Mouse (Mus musculus) heart, embryonic 10.5 days (tissue): ENCODE results near the gene Bmpr1b. TPM values are rescaled to one million over a fixed set of nuclear protein-coding genes. Genes with fewer than 3 reads are reported as not detected.
A peak's percentile ranks its signal among the peaks of the same experiment; 100 is the strongest.
"Not testable (repeated sequence)": the region's sequence is repeated elsewhere in the genome, so short reads cannot be mapped to it uniquely, and the experiment has no call there.

ENCODE experiments used
- DNase-seq: peaks from one replicate; pipeline ENCODE4 v3.0.0-alpha.2; 2017; ENCODE audit warnings: low spot score
- H3K27ac ChIP-seq: fragments of 300-500 bp; sonication (generic); 2 replicates; pipeline ENCODE4 v1.5.1; 2016; ENCODE audit warnings: mild to moderate bottlenecking
- H3K27me3 ChIP-seq: fragments of 300-500 bp; sonication (generic); 2 replicates; pipeline ENCODE4 v1.6.1; 2016; ENCODE audit warnings: mild to moderate bottlenecking; ENCODE audit not compliant: poor library complexity, insufficient read depth, severe bottlenecking
- H3K36me3 ChIP-seq: fragments of 300-500 bp; sonication (generic); 2 replicates; pipeline ENCODE4 v1.6.1; 2016; ENCODE audit warnings: mild to moderate bottlenecking, moderate library complexity
- H3K4me1 ChIP-seq: fragments of 300-500 bp; sonication (generic); 2 replicates; pipeline ENCODE4 v1.6.1; 2016; ENCODE audit warnings: mild to moderate bottlenecking
- H3K4me3 ChIP-seq: fragments of 300-500 bp; sonication (generic); 2 replicates; pipeline ENCODE4 v1.5.1; 2016; ENCODE audit warnings: mild to moderate bottlenecking, moderate library complexity
- H3K9me3 ChIP-seq: fragments of 300-500 bp; sonication (generic); 2 replicates; pipeline ENCODE4 v1.6.1; 2016; ENCODE audit warnings: mild to moderate bottlenecking, moderate library complexity
- WGBS: fragments of 180-500 bp; shearing (Covaris S2); methylation state at CpG from one replicate; pipeline ENCODE4 v1.1.7; 2016; 5-methylcytosine and 5-hydroxymethylcytosine counted together
- polyA plus RNA-seq: library from polyadenylated mRNA; unstranded; fragments of >200 nt; fragmentation: Nextera tagmentation; extraction: Ambion mirVana; gene quantifications from 2 replicates; pipeline ENCODE4 v1.2.1, GENCODE M21; 2016

The Bmpr1b gene
- 3.8 and 3.9 TPM in 2 replicates for polyA plus RNA-seq

GRCm38 (mm10) chr3:142168863-142169521, at the start of gene Bmpr1b:
Gene Bmpr1b, minus strand, starts transcription at chr3:142169425.
- H3K9me3 ChIP-seq, result no peaks in the 10 kb centered on the region
- H3K27me3 ChIP-seq, result peaks cover 55% of the 10 kb centered on the region
- H3K27ac ChIP-seq, result peak within 1 kb of the TSS; percentile 89
- H3K4me3 ChIP-seq, result peak within 1 kb of the TSS; percentile 76
- DNase-seq, result peak; percentile 81
- WGBS, result under 1% methylated on average over 59 of the region's 65 CpGs
- H3K36me3 ChIP-seq, result no peaks in the 10 kb centered on the region
- 0 out of 2 replicates have a peak, but pooled peaks cover 12% of the 10 kb centered on the region for H3K4me1 ChIP-seq

DNA sequence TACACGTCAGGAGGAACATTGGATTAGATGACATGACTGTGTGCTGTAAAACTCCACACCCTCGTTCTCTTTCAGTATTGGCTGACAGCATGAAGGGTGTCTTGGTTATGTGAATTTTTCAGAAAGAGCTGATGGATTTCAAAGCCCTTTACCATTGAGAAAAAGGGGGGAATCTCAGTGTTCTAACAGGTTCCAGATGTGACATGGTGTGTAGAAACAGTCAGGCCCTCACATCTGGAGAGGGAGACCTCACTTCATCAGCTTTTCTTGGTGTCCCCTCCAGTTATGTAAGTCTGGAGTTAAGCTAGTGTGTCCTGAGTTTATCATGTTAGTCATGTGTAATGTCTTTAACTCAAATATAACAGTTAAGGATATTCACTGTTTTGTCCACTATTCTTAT, 43.6 kb upstream of the Bmpr1b start:
- Histone ChIP-seq H3K9me3 (no peaks in the 10 kb centered on the region), H3K4me3 (no peak overlapping the region), H3K4me1 (peaks cover 5% of the 10 kb centered on the region; the same call in 1 of the 2 replicates), H3K27ac (no peak overlapping the region), H3K27me3 (no peaks in the 10 kb centered on the region), H3K36me3 (no peaks in the 10 kb centered on the region)
- WGBS, result 62% methylated on average over 2 of the region's 2 CpGs
- DNase-seq, result no peak

DNA sequence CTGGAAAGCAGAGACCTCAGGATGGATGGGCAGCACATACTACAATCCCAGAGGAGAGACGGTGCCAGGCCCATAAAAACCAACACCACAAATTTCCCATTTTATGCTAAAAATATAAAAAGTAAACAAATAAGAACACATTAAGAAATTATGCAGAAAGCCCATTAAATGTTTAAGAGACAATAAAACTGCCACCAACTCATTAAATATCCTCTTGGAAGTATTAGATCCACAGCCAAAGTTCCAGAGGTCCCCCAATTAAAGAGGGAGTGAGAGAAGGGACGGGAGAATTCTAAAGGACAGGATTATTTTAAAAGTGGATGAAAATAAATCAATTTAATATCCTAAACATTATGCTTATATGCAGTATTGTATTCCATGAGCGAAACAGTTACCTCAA, 43.0 kb upstream of the Bmpr1b start:
- H3K27ac ChIP-seq, result no peak overlapping the region

GRCm38 (mm10) chr3:142209981-142210380, 40.8 kb upstream of the Bmpr1b start:
- no peak overlapping the region for H3K4me3 ChIP-seq
- WGBS, result 63% methylated on average over 6 of the region's 6 CpGs
- no peak for DNase-seq
- no peaks in the 10 kb centered on the region for H3K36me3 ChIP-seq
- H3K9me3 ChIP-seq, result no peaks in the 10 kb centered on the region
- H3K27me3 ChIP-seq, result no peaks in the 10 kb centered on the region
- no peak overlapping the region for H3K27ac ChIP-seq
- peaks cover 5% of the 10 kb centered on the region; the same call in 1 of the 2 replicates for H3K4me1 ChIP-seq

More for the DNA sequence above, 43.0 kb upstream of the Bmpr1b start:
- Histone ChIP-seq H3K27me3 (no peaks in the 10 kb centered on the region), H3K36me3 (no peaks in the 10 kb centered on the region), H3K4me3 (no peak overlapping the region), H3K9me3 (no peaks in the 10 kb centered on the region), H3K4me1 (peaks cover 5% of the 10 kb centered on the region; the same call in 1 of the 2 replicates)
- DNase-seq, result no peak
- WGBS, result 74% methylated on average over 3 of the region's 3 CpGs

GRCm38 (mm10) chr3:142209057-142209456, 39.8 kb upstream of the Bmpr1b start:
- 88% methylated on average over 11 of the region's 11 CpGs for WGBS
- DNase-seq, result no peak
- Histone ChIP-seq H3K27me3 (no peaks in the 10 kb centered on the region), H3K36me3 (no peaks in the 10 kb centered on the region), H3K9me3 (no peaks in the 10 kb centered on the region), H3K4me1 (peaks cover 5% of the 10 kb centered on the region; the same call in 1 of the 2 replicates), H3K4me3 (no peak overlapping the region), H3K27ac (no peak overlapping the region)

DNA sequence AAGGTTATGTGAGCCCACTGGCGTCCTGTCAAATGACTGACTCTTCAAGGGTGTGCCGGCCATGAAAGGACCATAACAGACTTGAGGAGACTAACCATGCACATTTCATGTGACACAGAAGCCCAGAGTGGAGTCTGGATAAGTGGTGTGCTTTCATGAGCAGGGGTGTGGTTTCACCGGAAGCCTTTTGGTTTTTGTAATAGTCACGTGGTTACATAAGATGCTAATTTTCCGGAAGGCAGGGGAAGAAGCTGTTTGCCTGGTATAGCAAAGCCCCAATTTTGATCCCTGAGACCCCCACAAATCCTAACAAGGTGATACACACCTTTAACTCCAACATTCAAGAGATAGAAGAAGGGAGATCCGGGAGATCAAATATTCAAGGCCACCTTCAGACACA, 38.3 kb upstream of the Bmpr1b start:
- Histone ChIP-seq H3K4me1 (peaks cover 5% of the 10 kb centered on the region; the same call in 1 of the 2 replicates), H3K36me3 (no peaks in the 10 kb centered on the region), H3K27ac (no peak overlapping the region), H3K27me3 (no peaks in the 10 kb centered on the region), H3K9me3 (no peaks in the 10 kb centered on the region), H3K4me3 (no peak overlapping the region)
- WGBS, result 84% methylated on average over 6 of the region's 6 CpGs
- DNase-seq, result no peak

DNA sequence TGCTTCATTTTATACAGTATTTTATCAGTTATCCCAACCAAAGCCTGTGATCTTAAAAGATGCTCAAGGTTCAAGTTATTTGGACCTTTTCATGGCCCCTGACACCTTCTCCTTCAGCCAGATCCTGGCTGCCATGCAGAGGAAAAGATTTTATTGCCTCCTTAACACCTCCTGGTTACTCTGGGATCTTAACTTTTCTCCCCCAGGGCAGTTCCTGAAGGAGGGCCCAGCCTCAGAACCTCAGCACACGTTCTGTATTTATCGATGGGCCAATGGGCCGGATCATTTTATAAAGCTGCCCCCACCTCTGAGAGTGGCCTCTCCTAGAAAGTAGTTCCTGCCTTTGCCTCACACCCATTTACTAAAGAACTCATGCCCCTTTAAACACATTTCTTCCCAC, 37.1 kb upstream of the Bmpr1b start:
- Histone ChIP-seq H3K27ac (no peak overlapping the region), H3K9me3 (no peaks in the 10 kb centered on the region), H3K27me3 (no peaks in the 10 kb centered on the region), H3K4me3 (no peak overlapping the region), H3K4me1 (peaks cover 5% of the 10 kb centered on the region; the same call in 1 of the 2 replicates), H3K36me3 (no peaks in the 10 kb centered on the region)
- DNase-seq, result no peak
- WGBS, result 83% methylated on average over 3 of the region's 3 CpGs

DNA sequence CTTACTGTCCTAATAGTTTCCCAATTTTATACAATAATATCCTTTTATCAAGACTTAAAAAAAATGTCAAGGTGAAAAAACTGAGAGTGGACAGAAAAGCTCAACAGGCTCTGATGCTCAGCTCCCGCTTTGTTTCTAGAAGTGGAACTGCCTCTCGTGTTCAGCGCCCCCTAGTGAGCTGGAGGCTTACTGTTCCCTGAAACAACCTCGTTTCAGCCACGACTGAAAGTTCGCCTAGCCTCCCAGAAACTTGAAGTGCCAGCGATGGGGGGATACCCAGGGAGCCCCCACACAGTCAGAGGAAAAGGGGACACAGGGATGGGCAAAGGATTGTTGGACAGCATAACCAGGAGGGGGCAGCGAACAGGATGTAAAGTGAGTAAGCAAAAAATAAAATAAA, 26.9 kb upstream of the Bmpr1b start:
- Histone ChIP-seq H3K9me3 (0 out of 2 replicates have a peak, but pooled peaks cover 4% of the 10 kb centered on the region), H3K27me3 (no peaks in the 10 kb centered on the region), H3K4me1 (no peaks in the 10 kb centered on the region), H3K36me3 (no peaks in the 10 kb centered on the region), H3K4me3 (no peak overlapping the region), H3K27ac (no peak overlapping the region)
- 74% methylated on average over 8 of the region's 8 CpGs for WGBS
- DNase-seq, result no peak

- not testable (repeated sequence) for H3K9me3 ChIP-seq
Measured at GRCm38 (mm10) chr3:142191627-142192026, 22.4 kb upstream of the Bmpr1b start.

GRCm38 (mm10) chr3:142186551-142186950, 17.3 kb upstream of the Bmpr1b start:
- Histone ChIP-seq H3K4me3 (no peak overlapping the region), H3K27ac (no peak overlapping the region), H3K4me1 (0 out of 2 replicates have a peak, but pooled peaks cover 3% of the 10 kb centered on the region), H3K36me3 (no peaks in the 10 kb centered on the region), H3K27me3 (no peaks in the 10 kb centered on the region), H3K9me3 (0 out of 2 replicates have a peak, but pooled peaks cover 2% of the 10 kb centered on the region)
- no peak for DNase-seq
- 77% methylated on average over 3 of the region's 3 CpGs for WGBS

More at GRCm38 (mm10) chr3:142191627-142192026, 22.4 kb upstream of the Bmpr1b start:
- not testable (repeated sequence) for H3K27ac ChIP-seq, H3K4me1 ChIP-seq, H3K36me3 ChIP-seq, H3K27me3 ChIP-seq, DNase-seq, H3K4me3 ChIP-seq

DNA sequence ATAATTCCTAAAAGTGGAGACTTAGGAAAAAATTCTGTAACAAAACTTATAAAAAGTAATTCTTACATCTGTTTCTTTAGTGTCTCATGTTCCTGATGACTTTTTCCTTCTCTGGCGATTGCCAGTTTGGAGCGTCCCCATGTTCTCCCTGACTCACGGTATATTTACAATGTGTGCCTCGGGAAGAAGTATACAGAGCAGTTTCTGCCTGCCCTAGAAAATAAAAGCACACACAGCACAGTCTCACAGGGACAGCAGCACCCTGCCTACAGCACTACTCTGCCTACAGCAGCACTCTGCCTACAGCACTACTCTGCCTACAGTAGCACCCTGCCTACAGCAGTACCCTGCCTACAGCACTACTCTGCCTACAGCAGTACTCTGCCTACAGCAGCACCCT, 4.8 kb upstream of the Bmpr1b start:
- Histone ChIP-seq H3K4me3 (no peak overlapping the region), H3K36me3 (no peaks in the 10 kb centered on the region), H3K27ac (no peak overlapping the region), H3K27me3 (peaks cover 36% of the 10 kb centered on the region), H3K4me1 (0 out of 2 replicates have a peak, but pooled peaks cover 2% of the 10 kb centered on the region), H3K9me3 (no peaks in the 10 kb centered on the region)
- WGBS, result 87% methylated on average over 4 of the region's 4 CpGs
- no peak for DNase-seq

DNA sequence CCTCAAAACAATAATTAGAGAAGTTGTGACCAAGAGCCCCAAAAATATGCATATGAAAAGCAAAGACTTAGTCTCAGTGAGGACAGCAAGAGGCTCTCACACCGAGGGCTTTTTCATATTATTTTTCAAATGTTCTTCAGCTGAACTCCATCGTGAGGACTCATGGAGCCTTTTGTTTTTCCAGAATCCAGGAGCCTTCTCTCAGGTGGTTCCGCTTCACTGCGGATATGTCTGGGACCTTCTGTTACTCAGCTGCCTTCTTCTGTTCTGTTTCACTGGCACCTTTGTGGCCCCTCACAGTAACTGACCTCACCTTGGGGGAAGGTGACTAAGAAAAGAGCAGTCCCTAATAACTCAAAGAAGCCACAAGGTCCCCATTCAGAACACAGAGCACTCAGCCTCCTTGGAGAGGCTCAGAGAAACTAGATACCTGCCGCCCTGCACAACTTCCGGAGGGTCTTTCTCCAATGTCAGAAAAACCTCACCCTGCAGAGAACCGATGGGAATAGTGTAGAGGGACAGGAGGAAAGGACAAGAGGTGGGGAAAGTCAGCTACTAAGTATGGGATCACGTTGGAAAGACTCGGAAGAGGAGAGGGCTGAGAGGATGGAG, 868 bp downstream of the Bmpr1b start:
- no peak for DNase-seq
- Histone ChIP-seq H3K4me1 (0 out of 2 replicates have a peak, but pooled peaks cover 12% of the 10 kb centered on the region), H3K4me3 (peak overlapping the region; percentile 76), H3K27ac (peak overlapping the region; percentile 89), H3K9me3 (no peaks in the 10 kb centered on the region), H3K27me3 (peaks cover 59% of the 10 kb centered on the region), H3K36me3 (no peaks in the 10 kb centered on the region)
- 14% methylated on average over 9 of the region's 9 CpGs for WGBS

DNA sequence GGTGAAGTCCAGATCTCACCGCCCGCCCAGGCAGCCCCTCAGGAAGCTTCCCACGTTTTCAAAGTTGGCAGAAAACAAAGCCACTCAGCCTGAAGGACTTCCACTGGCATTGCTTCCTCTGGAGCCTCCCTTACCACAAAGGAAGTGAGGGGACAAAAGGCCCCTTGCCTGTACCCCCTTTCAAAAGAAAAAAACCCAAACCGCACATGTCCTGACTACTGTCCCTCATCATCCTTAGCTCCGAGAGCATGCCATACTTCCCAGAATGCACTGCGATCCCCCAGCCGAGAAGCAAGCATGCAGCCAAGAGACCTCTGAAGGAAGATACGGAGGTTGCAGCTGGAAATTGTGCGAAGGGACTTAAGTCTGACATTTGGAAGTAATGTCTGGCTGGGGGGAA, 4.2 kb downstream of the Bmpr1b start:
- Histone ChIP-seq H3K4me1 (0 out of 2 replicates have a peak, but pooled peaks cover 12% of the 10 kb centered on the region), H3K27ac (no peak overlapping the region), H3K36me3 (no peaks in the 10 kb centered on the region), H3K27me3 (peaks cover 30% of the 10 kb centered on the region), H3K9me3 (no peaks in the 10 kb centered on the region), H3K4me3 (no peak overlapping the region)
- WGBS, result 72% methylated on average over 9 of the region's 9 CpGs
- DNase-seq, result no peak
